Mouse (Mus musculus): ENCODE results near the gene Lhfpl2.

DNA sequence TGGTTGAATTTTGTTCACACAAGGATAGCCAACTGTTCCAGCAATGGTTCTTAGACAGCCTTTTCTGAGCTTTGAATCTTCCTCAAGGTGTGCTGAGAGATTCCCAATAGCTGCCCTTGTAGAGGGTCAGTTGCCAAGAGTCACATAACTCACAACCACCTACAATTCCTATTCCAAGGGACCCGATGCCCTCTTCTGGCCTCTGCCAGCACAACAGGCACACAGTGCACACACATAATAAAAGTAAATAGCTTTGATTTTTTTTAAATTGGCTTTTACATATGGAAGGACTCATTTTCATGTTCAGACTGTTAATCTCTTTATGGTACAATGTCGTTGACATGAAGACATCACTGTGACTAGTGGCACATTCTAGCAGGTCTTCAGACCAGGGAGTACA, 155.1 kb downstream of the Lhfpl2 start:
- no peak for TF ChIP-seq POLR2A (IDR thresholded peaks at IDR 0.05; ENCODE audit: control insufficient read depth, low read depth, low read length)
- TF ChIP-seq CTCF (IDR thresholded peaks at IDR 0.05; ENCODE audit: control insufficient read depth, insufficient read depth, insufficient replicate concordance, low read depth, low read length) = no peak

All from testis, adult 2 months (tissue).